Mouse (Mus musculus): ENCODE results near the gene Defb48. TPM values are rescaled to one million over a fixed set of nuclear protein-coding genes. Genes with fewer than 3 reads are reported as not detected.
A peak's percentile ranks its signal among the peaks of the same experiment; 100 is the strongest.

Defb48 gene
- total and polyA plus RNA-seq, 3 experiments = not detected

DNA sequence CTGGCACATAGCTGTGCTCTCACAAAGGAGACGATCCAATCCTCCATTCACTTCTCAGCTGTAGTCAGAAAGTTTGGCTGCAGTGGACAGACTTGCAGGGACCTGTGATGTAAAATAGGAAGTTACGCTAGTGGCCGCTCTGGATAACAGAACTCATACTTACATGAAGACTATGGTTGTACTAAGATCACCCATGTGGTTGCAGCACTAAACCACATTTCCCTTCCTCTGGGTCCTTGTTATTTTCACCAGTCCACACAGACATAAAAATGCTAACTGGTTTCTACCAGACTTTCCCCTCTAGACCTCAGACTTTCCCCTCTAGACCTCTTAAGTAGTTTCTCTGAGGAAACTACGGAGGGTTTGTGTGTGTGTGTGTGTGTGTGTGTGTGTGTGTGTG lies 14.7 kb upstream of the Defb48 start:
- TF ChIP-seq MAFK (IDR thresholded peaks at IDR 0.05; ENCODE audit: insufficient replicate concordance, low read length) = peak; percentile 19; the same call in 1 of the 2 replicates
- TF ChIP-seq ETS1 (conservative IDR thresholded peaks at IDR 0.05; ENCODE audit: low read depth, low read length) = no peak
- TF ChIP-seq USF2 (conservative IDR thresholded peaks at IDR 0.05; ENCODE audit: low read depth, low read length) = no peak
- dilution Hi-C loops (cut with MboI; ENCODE audit: extremely low pct_ligation_motif_present, extremely low pct_unique_long_range_greater_than_20kb, low sequenced_read_pairs) (no loop called here), in situ Hi-C loops (cut with MboI; ENCODE audit: low pct_ligation_motif_present, low pct_unique_long_range_greater_than_20kb, low sequenced_read_pairs) (no loop called here)

DNA sequence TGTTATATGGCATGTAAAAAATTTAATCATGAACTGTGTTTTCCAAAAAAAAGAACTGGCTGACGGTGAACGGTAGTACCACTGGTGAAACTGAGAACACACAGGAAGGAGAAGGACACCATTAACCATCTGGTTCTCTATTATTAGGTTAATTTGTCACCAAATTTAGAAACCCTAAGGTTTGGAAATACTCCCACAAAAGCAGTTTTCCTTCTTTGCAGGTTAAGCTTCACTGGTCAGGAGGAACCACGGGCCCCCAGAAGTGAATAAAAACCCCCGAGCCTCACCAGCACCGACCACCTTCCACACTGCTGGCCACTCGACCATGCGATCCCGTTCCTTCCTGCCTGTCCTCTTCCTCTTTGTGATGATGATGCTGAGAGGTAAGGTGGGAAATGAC lies 13.5 kb upstream of the Defb48 start, which contains the start of gene Defb47:
TSS of gene Defb47 (plus strand) at position 301 of the 400 bp plus-strand sequence.
- Histone ChIP-seq H3K4me2 (ENCODE audit: insufficient read depth, low read depth, poor library complexity, severe bottlenecking) (no peak within 1 kb of the TSS; the same call in 1 of the 2 replicates), H3K9ac (ENCODE audit: insufficient read depth, low read depth) (no peak within 1 kb of the TSS), H3K79me2 (replicated peaks; ENCODE audit: control insufficient read depth, extremely low read depth, insufficient read depth, poor library complexity, severe bottlenecking) (no peaks in the 10 kb centered on the region), H3K4me3 (replicated peaks in 1 of 3; ENCODE audit: low read depth in 2 of 3, low read length in 2 of 3, poor library complexity in 1 of 3) (no peak within 1 kb of the TSS), H3K4me1 (ENCODE audit: control insufficient read depth in 1 of 2, insufficient read depth in 2 of 2) (peaks cover 0 to 12% of the 10 kb centered on the region in 2 experiments; a peak in 1 of 4 replicates), H3K27ac (ENCODE audit: insufficient read depth, low read depth) (no peak within 1 kb of the TSS), H3K9me3 (replicated peaks; ENCODE audit: low read length) (no peaks in the 10 kb centered on the region), H3K27me3 (replicated peaks) (no peaks in the 10 kb centered on the region), H3K36me3 (replicated peaks in 1 of 2; ENCODE audit: control insufficient read depth in 1 of 2, insufficient read depth in 1 of 2, low read length in 1 of 2) (no peaks in the 10 kb centered on the region)
- DNase-seq (ENCODE audit: extremely low read depth) = no peak
- TF ChIP-seq TBP (conservative IDR thresholded peaks at IDR 0.05; ENCODE audit: low read depth, low read length) (no peak), ZMIZ1 (IDR thresholded peaks at IDR 0.05; ENCODE audit: low read depth, low read length) (no peak), MYC (IDR thresholded peaks at IDR 0.05; ENCODE audit: low read depth, low read length) (no peak), CTCF (conservative IDR thresholded peaks at IDR 0.05 in 1 of 2, IDR thresholded peaks at IDR 0.05 in 1 of 2; ENCODE audit: low read depth in 2 of 2, low read length in 2 of 2) (no peak), SIN3A (IDR thresholded peaks at IDR 0.05; ENCODE audit: low read length) (no peak), RCOR1 (conservative IDR thresholded peaks at IDR 0.05; ENCODE audit: low read depth, low read length) (no peak), MXI1 (IDR thresholded peaks at IDR 0.05; ENCODE audit: low read depth, low read length) (no peak), MEF2A (IDR thresholded peaks at IDR 0.05; ENCODE audit: borderline replicate concordance, low read depth, low read length) (no peak), KAT2A (IDR thresholded peaks at IDR 0.05; ENCODE audit: insufficient replicate concordance, low read length) (no peak)
- in situ Hi-C loops (cut with MboI; ENCODE audit: low pct_ligation_motif_present, low pct_unique_long_range_greater_than_20kb, low sequenced_read_pairs) = no loop called here
- dilution Hi-C loops (cut with MboI; ENCODE audit: extremely low pct_ligation_motif_present, extremely low pct_unique_long_range_greater_than_20kb, low sequenced_read_pairs) = no loop called here

More for the DNA sequence above, 14.7 kb upstream of the Defb48 start:
- peaks cover 0 to 12% of the 10 kb centered on the region in 2 experiments; a peak in 1 of 4 replicates for H3K4me1 ChIP-seq (ENCODE audit: control insufficient read depth in 1 of 2, insufficient read depth in 2 of 2)
- no peak overlapping the region for H3K9ac ChIP-seq (ENCODE audit: insufficient read depth, low read depth)
- H3K27ac ChIP-seq (ENCODE audit: insufficient read depth, low read depth) = no peak overlapping the region
- peak; percentile 53 for DNase-seq (ENCODE audit: extremely low read depth)
- no peak overlapping the region; the same call in 1 of the 2 replicates for H3K4me2 ChIP-seq (ENCODE audit: insufficient read depth, low read depth, poor library complexity, severe bottlenecking)
- H3K36me3 ChIP-seq (replicated peaks in 1 of 2; ENCODE audit: control insufficient read depth in 1 of 2, insufficient read depth in 1 of 2, low read length in 1 of 2) = no peaks in the 10 kb centered on the region
- no peaks in the 10 kb centered on the region for H3K27me3 ChIP-seq (replicated peaks)
- no peaks in the 10 kb centered on the region for H3K9me3 ChIP-seq (replicated peaks; ENCODE audit: low read length)
- H3K4me3 ChIP-seq (replicated peaks in 1 of 3; ENCODE audit: low read depth in 2 of 3, low read length in 2 of 3, poor library complexity in 1 of 3) = no peak overlapping the region
- no peaks in the 10 kb centered on the region for H3K79me2 ChIP-seq (replicated peaks; ENCODE audit: control insufficient read depth, extremely low read depth, insufficient read depth, poor library complexity, severe bottlenecking)

DNA sequence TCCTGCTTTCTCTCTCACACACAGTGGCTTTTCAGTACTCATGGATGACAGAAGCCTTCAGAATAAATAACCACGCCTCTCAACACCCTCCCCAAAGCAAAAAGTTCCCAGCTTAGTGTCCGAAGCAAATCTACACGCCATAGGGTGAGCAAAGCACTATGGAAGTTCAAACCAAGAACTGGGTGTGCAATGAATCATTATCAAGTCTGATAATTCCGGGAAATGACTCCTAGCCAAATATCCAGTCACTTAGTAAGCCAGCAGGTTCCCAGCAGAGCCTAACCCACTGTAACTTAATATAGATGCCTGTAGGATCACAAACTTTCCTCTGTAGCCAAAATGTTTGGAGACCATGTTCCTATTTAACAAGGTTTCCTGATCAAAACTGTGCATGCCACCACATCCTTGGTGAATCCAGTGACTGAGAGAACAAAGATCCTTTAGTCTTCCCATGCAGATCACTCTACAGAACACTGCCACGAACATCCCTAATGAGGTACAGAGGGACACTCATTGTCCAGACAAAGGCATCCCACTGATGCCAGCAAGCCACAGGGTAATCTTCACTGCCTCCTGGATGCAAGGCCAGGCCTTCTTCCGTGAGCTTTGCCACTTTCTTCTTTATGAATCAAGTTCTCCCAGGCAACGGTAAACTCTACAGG lies 7.7 kb upstream of the Defb48 start:
- Histone ChIP-seq H3K79me2 (replicated peaks; ENCODE audit: control insufficient read depth, extremely low read depth, insufficient read depth, poor library complexity, severe bottlenecking) (no peaks in the 10 kb centered on the region), H3K27ac (ENCODE audit: insufficient read depth, low read depth) (no peak overlapping the region), H3K27me3 (replicated peaks) (no peaks in the 10 kb centered on the region), H3K4me2 (ENCODE audit: insufficient read depth, low read depth, poor library complexity, severe bottlenecking) (no peak overlapping the region), H3K36me3 (replicated peaks in 1 of 2; ENCODE audit: control insufficient read depth in 1 of 2, insufficient read depth in 1 of 2, low read length in 1 of 2) (no peaks in the 10 kb centered on the region), H3K9me3 (replicated peaks; ENCODE audit: low read length) (no peaks in the 10 kb centered on the region), H3K4me1 (ENCODE audit: control insufficient read depth in 1 of 2, insufficient read depth in 2 of 2) (no peaks in the 10 kb centered on the region), H3K9ac (ENCODE audit: insufficient read depth, low read depth) (no peak overlapping the region), H3K4me3 (replicated peaks in 1 of 3; ENCODE audit: low read depth in 2 of 3, low read length in 2 of 3, poor library complexity in 1 of 3) (no peak overlapping the region)
- in situ Hi-C loops (cut with MboI; ENCODE audit: low pct_ligation_motif_present, low pct_unique_long_range_greater_than_20kb, low sequenced_read_pairs) = no loop called here
- no peak for DNase-seq (ENCODE audit: extremely low read depth)
- TF ChIP-seq GABPA (IDR thresholded peaks at IDR 0.05; ENCODE audit: insufficient replicate concordance, low read depth, low read length) (no peak), CTCF (conservative IDR thresholded peaks at IDR 0.05 in 1 of 2, IDR thresholded peaks at IDR 0.05 in 1 of 2; ENCODE audit: low read depth in 2 of 2, low read length in 2 of 2) (no peak), JUND (conservative IDR thresholded peaks at IDR 0.05; ENCODE audit: low read depth, low read length) (no peak), TCF12 (IDR thresholded peaks at IDR 0.05; ENCODE audit: low read depth, low read length) (no peak), SMC3 (IDR thresholded peaks at IDR 0.05; ENCODE audit: low read depth, low read length) (no peak), SIN3A (IDR thresholded peaks at IDR 0.05; ENCODE audit: low read length) (no peak), USF2 (conservative IDR thresholded peaks at IDR 0.05; ENCODE audit: low read depth, low read length) (no peak), USF1 (IDR thresholded peaks at IDR 0.05; ENCODE audit: low read depth, low read length) (no peak), NELFE (IDR thresholded peaks at IDR 0.05; ENCODE audit: low read depth, low read length) (no peak), ZKSCAN1 (IDR thresholded peaks at IDR 0.05; ENCODE audit: borderline replicate concordance, low read depth, low read length) (no peak), CHD2 (IDR thresholded peaks at IDR 0.05; ENCODE audit: low read length) (no peak), POLR2A (IDR thresholded peaks at IDR 0.05; ENCODE audit: low read depth, low read length) (no peak), E2F4 (IDR thresholded peaks at IDR 0.05; ENCODE audit: insufficient replicate concordance, low read depth, low read length) (no peak), EP300 (IDR thresholded peaks at IDR 0.05; ENCODE audit: low read length) (no peak), ELF1 (IDR thresholded peaks at IDR 0.05; ENCODE audit: low read depth, low read length) (no peak), TBP (conservative IDR thresholded peaks at IDR 0.05; ENCODE audit: low read depth, low read length) (no peak)
- dilution Hi-C loops (cut with MboI; ENCODE audit: extremely low pct_ligation_motif_present, extremely low pct_unique_long_range_greater_than_20kb, low sequenced_read_pairs) = no loop called here
